Mouse (Mus musculus): ENCODE measurements around the gene Inpp5b.
"Not testable (repeated sequence)": the region's sequence is repeated elsewhere in the genome, so short reads cannot be mapped to it uniquely, and the experiment has no call there.

The Inpp5b gene

GRCm38 (mm10) chr4:124709961-124710446, 31.6 kb upstream of the Inpp5b start:
- peak in 1 of 2 experiments; percentile 9 for DNase-seq (ENCODE audit: low spot score in 2 of 2)

- peak in 1 of 2 experiments; percentile 48 for DNase-seq (ENCODE audit: low spot score in 2 of 2)
Measured at GRCm38 (mm10) chr4:124710776-124711291, 30.8 kb upstream of the Inpp5b start.

- DNase-seq (ENCODE audit: low spot score in 2 of 2): no peak
Measured at GRCm38 (mm10) chr4:124712618-124713017, 29.0 kb upstream of the Inpp5b start.

- DNase-seq (ENCODE audit: low spot score in 2 of 2): not testable (repeated sequence)
Measured at GRCm38 (mm10) chr4:124713850-124714249, 27.8 kb upstream of the Inpp5b start.

GRCm38 (mm10) chr4:124714545-124715481, 26.8 kb upstream of the Inpp5b start, which contains the start of gene Sf3a3:
TSS of gene Sf3a3 (plus strand) at chr4:124714776.
- peak; percentile 94 to 96 for DNase-seq (ENCODE audit: low spot score in 2 of 2)

GRCm38 (mm10) chr4:124719101-124719500, 22.5 kb upstream of the Inpp5b start:
- DNase-seq (ENCODE audit: low spot score in 2 of 2): no peak

- DNase-seq (ENCODE audit: low spot score in 2 of 2): no peak
Measured at GRCm38 (mm10) chr4:124726121-124726520, 15.5 kb upstream of the Inpp5b start.

GRCm38 (mm10) chr4:124736952-124737351, 4.7 kb upstream of the Inpp5b start:
- no peak for DNase-seq (ENCODE audit: low spot score in 2 of 2)

- no peak for DNase-seq (ENCODE audit: low spot score in 2 of 2)
Measured at GRCm38 (mm10) chr4:124737486-124737885, 4.2 kb upstream of the Inpp5b start.

- DNase-seq (ENCODE audit: low spot score in 2 of 2): no peak
Measured at GRCm38 (mm10) chr4:124738013-124738412, 3.6 kb upstream of the Inpp5b start.

GRCm38 (mm10) chr4:124738783-124739182, 2.9 kb upstream of the Inpp5b start:
- DNase-seq (ENCODE audit: low spot score in 2 of 2): no peak

- no peak for DNase-seq (ENCODE audit: low spot score in 2 of 2)
Measured at GRCm38 (mm10) chr4:124742839-124743238, 1.2 kb downstream of the Inpp5b start.

GRCm38 (mm10) chr4:124746577-124746976, 4.9 kb downstream of the Inpp5b start:
- DNase-seq (ENCODE audit: low spot score in 2 of 2): no peak

GRCm38 (mm10) chr4:124747851-124748250, 6.2 kb downstream of the Inpp5b start:
- DNase-seq (ENCODE audit: low spot score in 2 of 2): no peak

- peak; percentile 92 to 93 for DNase-seq (ENCODE audit: low spot score in 2 of 2)
Measured at GRCm38 (mm10) chr4:124751300-124752250, 9.9 kb downstream of the Inpp5b start.

GRCm38 (mm10) chr4:124752281-124753199, 10.9 kb downstream of the Inpp5b start:
- peak; percentile 14 to 20 for DNase-seq (ENCODE audit: low spot score in 2 of 2)

- peak in 1 of 2 experiments; percentile 20 for DNase-seq (ENCODE audit: low spot score in 2 of 2)
Measured at GRCm38 (mm10) chr4:124755526-124755925, 13.9 kb downstream of the Inpp5b start.

GRCm38 (mm10) chr4:124759305-124759811, 17.7 kb downstream of the Inpp5b start:
- no peak for DNase-seq (ENCODE audit: low spot score in 2 of 2)

- no peak for DNase-seq (ENCODE audit: low spot score in 2 of 2)
Measured at GRCm38 (mm10) chr4:124761201-124761600, 19.6 kb downstream of the Inpp5b start.

- no peak for DNase-seq (ENCODE audit: low spot score in 2 of 2)
Measured at GRCm38 (mm10) chr4:124762858-124763452, 21.3 kb downstream of the Inpp5b start.

Measured in natural killer cell, adult 2 months (primary cell).